Comparison of ENCODE assay signal across 15 mouse cellular contexts in the genomic region with DNA sequence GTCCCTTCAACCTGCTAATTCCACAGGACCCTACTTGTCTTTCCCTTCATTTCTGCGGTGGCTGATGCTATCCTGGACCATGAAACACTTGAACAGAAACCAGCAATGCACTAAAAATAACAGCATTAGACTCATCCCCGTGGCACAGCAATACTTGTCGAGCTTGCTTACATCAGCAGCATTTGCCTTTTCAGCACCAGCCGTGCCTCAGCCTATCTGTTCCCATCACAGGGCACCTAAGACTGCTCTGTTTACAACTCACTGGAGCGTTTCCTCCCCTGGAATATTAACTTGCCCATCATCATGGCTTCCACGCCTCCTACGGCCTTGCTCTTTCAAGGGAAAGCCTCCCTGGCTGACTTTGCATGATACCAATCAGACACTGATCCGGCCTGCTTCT.
A peak's percentile ranks its signal among the peaks of the same experiment; 100 is the strongest.
DNase-seq lines count a peak whose midpoint lies in the region; ATAC-seq and TF ChIP-seq lines count a peak whose summit lies in the region.
"Had no signal": no experiment of that assay in that cellular context is flagged by ENCODE, and none has a peak within 500 bp of the region (broad histone marks: within the 10 kb centered on the region; RNA-seq: fewer than 3 reads in every experiment).

No protein-coding gene starts in this region.

- 32% methylated on average over 8 of the region's 8 CpGs for WGBS in heart, embryonic 12.5 days
- 63% methylated on average over 8 of the region's 8 CpGs for WGBS in midbrain, embryonic 14.5 days
- 64% methylated on average over 8 of the region's 8 CpGs for whole genome bisulfite sequencing in midbrain, embryonic 15.5 days
- WGBS in kidney, adult 2 months: 42% methylated on average over 8 of the region's 8 CpGs
- WGBS in liver, postnatal 0 days (ENCODE audit: insufficient replicate concordance): 71% methylated on average over 8 of the region's 8 CpGs

- H3K4me2 ChIP-seq in heart, embryonic 12.5 days: peak overlapping the region; percentile 51
- H3K4me2 ChIP-seq in midbrain, embryonic 14.5 days (ENCODE audit: low read length): no peak overlapping the region
- H3K4me2 ChIP-seq in midbrain, embryonic 15.5 days: no peak overlapping the region
- H3K4me2 ChIP-seq in liver, postnatal 0 days (ENCODE audit: low read depth, low read length): no peak overlapping the region
- H3K4me2 ChIP-seq: forebrain, embryonic 15.5 days had no signal

- peak overlapping the region; percentile 73 for H3K27ac ChIP-seq in heart, embryonic 12.5 days (ENCODE audit: poor library complexity, severe bottlenecking)
- H3K27ac ChIP-seq in midbrain, embryonic 14.5 days (replicated peaks; ENCODE audit: low read depth, low read length): 0 out of 2 replicates have a peak overlapping the region, but pooled peaks have one; percentile 37
- H3K27ac ChIP-seq in midbrain, embryonic 15.5 days: no peak overlapping the region
- no peak overlapping the region for H3K27ac ChIP-seq in kidney, adult 2 months (ENCODE audit: insufficient read depth, low read depth, low read length)
- no peak overlapping the region for H3K27ac ChIP-seq in liver, postnatal 0 days (ENCODE audit: low read depth)
- H3K27ac ChIP-seq: forebrain, embryonic 15.5 days; hindbrain, postnatal 0 days; liver, embryonic 14.5 days had no signal

- H3K27me3 ChIP-seq in heart, embryonic 12.5 days (replicated peaks): no peaks in the 10 kb centered on the region
- no peaks in the 10 kb centered on the region for H3K27me3 ChIP-seq in midbrain, embryonic 14.5 days (ENCODE audit: control insufficient read depth, insufficient read depth, low read length)
- no peaks in the 10 kb centered on the region for H3K27me3 ChIP-seq in midbrain, embryonic 15.5 days (replicated peaks)
- no peaks in the 10 kb centered on the region for H3K27me3 ChIP-seq in kidney, adult 2 months (replicated peaks; ENCODE audit: control insufficient read depth, insufficient read depth, low read length)
- no peaks in the 10 kb centered on the region for H3K27me3 ChIP-seq in liver, postnatal 0 days (ENCODE audit: insufficient read depth, low read length)
- H3K27me3 ChIP-seq: forebrain, embryonic 15.5 days; megakaryocyte, embryonic 14.5 days had no signal

- TF ChIP-seq EP300 in liver, postnatal 0 days (IDR thresholded peaks at IDR 0.05; ENCODE audit: low read depth): no peak

- H3K9me3 ChIP-seq in heart, embryonic 12.5 days (replicated peaks): no peaks in the 10 kb centered on the region
- H3K9me3 ChIP-seq in midbrain, embryonic 14.5 days (ENCODE audit: control insufficient read depth, low read length): no peaks in the 10 kb centered on the region
- H3K9me3 ChIP-seq in midbrain, embryonic 15.5 days: no peaks in the 10 kb centered on the region
- H3K9me3 ChIP-seq in liver, postnatal 0 days (ENCODE audit: low read length): no peaks in the 10 kb centered on the region
- H3K9me3 ChIP-seq: forebrain, embryonic 15.5 days had no signal

- peaks cover 34% of the 10 kb centered on the region for H3K36me3 ChIP-seq in heart, embryonic 12.5 days
- no peaks in the 10 kb centered on the region for H3K36me3 ChIP-seq in midbrain, embryonic 14.5 days (ENCODE audit: control insufficient read depth, insufficient read depth, low read length)
- H3K36me3 ChIP-seq in midbrain, embryonic 15.5 days (replicated peaks): 0 out of 2 replicates have a peak, but pooled peaks cover 4% of the 10 kb centered on the region
- no peaks in the 10 kb centered on the region for H3K36me3 ChIP-seq in kidney, adult 2 months (ENCODE audit: control insufficient read depth, insufficient read depth, low read length)
- 0 out of 2 replicates have a peak, but pooled peaks cover 6% of the 10 kb centered on the region for H3K36me3 ChIP-seq in liver, postnatal 0 days (replicated peaks; ENCODE audit: insufficient read depth, low read length)

- no peak for ATAC-seq in heart, embryonic 12.5 days (ENCODE audit: insufficient number of reproducible peaks, low FRiP score)
- ATAC-seq in midbrain, embryonic 14.5 days (ENCODE audit: low FRiP score, low TSS enrichment): no peak
- ATAC-seq in midbrain, embryonic 15.5 days (replicated peaks): no peak
- no peak for ATAC-seq in liver, postnatal 0 days
- ATAC-seq: forebrain, embryonic 15.5 days; hindbrain, postnatal 0 days had no signal

- no peak for TF ChIP-seq CTCF in kidney, adult 2 months (conservative IDR thresholded peaks at IDR 0.05; ENCODE audit: insufficient read depth, insufficient read length, low read depth, low read length)
- no peak for TF ChIP-seq CTCF in liver, postnatal 0 days (IDR thresholded peaks at IDR 0.05; ENCODE audit: low read depth)

- peaks cover 69% of the 10 kb centered on the region for H3K4me1 ChIP-seq in heart, embryonic 12.5 days (replicated peaks)
- H3K4me1 ChIP-seq in midbrain, embryonic 14.5 days (ENCODE audit: control insufficient read depth, insufficient read depth, low read length): peaks cover 37% of the 10 kb centered on the region
- peaks cover 49% of the 10 kb centered on the region for H3K4me1 ChIP-seq in midbrain, embryonic 15.5 days
- H3K4me1 ChIP-seq in kidney, adult 2 months (ENCODE audit: control insufficient read depth, insufficient read depth, low read length): peaks cover 31% of the 10 kb centered on the region
- H3K4me1 ChIP-seq in liver, postnatal 0 days (ENCODE audit: insufficient read depth): peaks cover 17% of the 10 kb centered on the region; the same call in 1 of the 2 replicates

- no peak for TF ChIP-seq POLR2A in kidney, adult 2 months (IDR thresholded peaks at IDR 0.05; ENCODE audit: low read depth, low read length)

- DNase-seq in heart, postnatal 4 days: no peak
- no peak for DNase-seq in midbrain, embryonic 14.5 days
- peak; percentile 90 for DNase-seq in kidney, adult 2 months
- DNase-seq in kidney, postnatal 25 days: peak; percentile 67 to 86
- no peak for DNase-seq in T-cell, adult 2 months (ENCODE audit: low spot score)
- DNase-seq in liver, postnatal 0 days: no peak
- DNase-seq: embryo, embryonic 11 days; layer of hippocampus, postnatal 36 days; thymus, postnatal 14 days had no signal

- no peak overlapping the region for H3K9ac ChIP-seq in heart, embryonic 12.5 days
- no peak overlapping the region for H3K9ac ChIP-seq in midbrain, embryonic 14.5 days (replicated peaks; ENCODE audit: low read length)
- H3K9ac ChIP-seq in midbrain, embryonic 15.5 days: no peak overlapping the region
- H3K9ac ChIP-seq in liver, postnatal 0 days (replicated peaks): no peak overlapping the region
- H3K9ac ChIP-seq: forebrain, embryonic 15.5 days; liver, embryonic 14.5 days had no signal

- H3K4me3 ChIP-seq in heart, embryonic 12.5 days: 0 out of 2 replicates have a peak overlapping the region, but pooled peaks have one; percentile 6
- no peak overlapping the region for H3K4me3 ChIP-seq in midbrain, embryonic 14.5 days (replicated peaks; ENCODE audit: low read depth, low read length)
- no peak overlapping the region for H3K4me3 ChIP-seq in midbrain, embryonic 15.5 days
- no peak overlapping the region for H3K4me3 ChIP-seq in kidney, adult 2 months (ENCODE audit: insufficient read depth, low read depth, low read length)
- no peak overlapping the region for H3K4me3 ChIP-seq in liver, postnatal 0 days (ENCODE audit: low read depth, low read length)
- H3K4me3 ChIP-seq: forebrain, embryonic 15.5 days; megakaryocyte, embryonic 14.5 days had no signal

Comparison
In these comparisons a context has a peak if more than half of its experiments do, and no peak if none do; other contexts are left out.
1. H3K27ac ChIP-seq: peak in heart, embryonic 12.5 days (single experiment) and midbrain, embryonic 14.5 days (single experiment); none in midbrain, embryonic 15.5 days (single experiment), kidney, adult 2 months (single experiment) and liver, postnatal 0 days (single experiment).
2. DNase-seq: peak in kidney, adult 2 months (single experiment) and kidney, postnatal 25 days (2 of 2); none in heart, postnatal 4 days (single experiment), midbrain, embryonic 14.5 days (single experiment), T-cell, adult 2 months (single experiment) and liver, postnatal 0 days (single experiment).